8 mouse cellular contexts compared by ENCODE assay signal in the genomic region with DNA sequence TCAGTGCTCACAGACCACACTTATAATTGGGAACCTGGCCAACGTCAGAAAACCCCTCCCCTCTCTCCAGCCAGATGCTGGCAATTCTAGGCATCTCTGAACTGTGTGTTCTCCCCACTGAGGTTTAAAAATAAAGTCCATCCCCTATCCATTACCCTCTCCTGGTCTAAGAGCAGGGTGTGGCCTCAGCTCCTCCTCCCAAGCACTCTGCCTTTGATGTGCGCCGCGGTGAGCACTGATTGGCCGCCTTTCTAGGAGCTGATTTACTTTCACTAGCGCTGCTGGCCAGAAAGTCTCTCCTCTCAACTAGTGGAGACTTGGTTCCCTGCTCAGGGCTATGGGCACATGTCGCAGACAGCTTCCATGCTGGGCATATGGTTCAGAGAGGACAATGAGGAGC. TPM values are rescaled to one million over a fixed set of nuclear protein-coding genes. Genes with fewer than 3 reads are reported as not detected.
DNase-seq lines count a peak whose midpoint lies in the region; ATAC-seq and TF ChIP-seq lines count a peak whose summit lies in the region.

No protein-coding gene starts in this region.

- no peak overlapping the region for H3K27ac ChIP-seq in thymus, adult 2 months (ENCODE audit: control insufficient read depth, insufficient read depth, low read length)
- H3K27ac ChIP-seq in embryonic facial prominence, embryonic 14.5 days (replicated peaks; ENCODE audit: low read depth, low read length): no peak overlapping the region
- no peak overlapping the region for H3K27ac ChIP-seq in liver, embryonic 16.5 days (ENCODE audit: low read length)
- H3K27ac ChIP-seq in stomach, embryonic 15.5 days: no peak overlapping the region

- WGBS in thymus, adult 2 months: 48% methylated on average over 7 of the region's 7 CpGs
- WGBS in embryonic facial prominence, embryonic 14.5 days: 9% methylated on average over 7 of the region's 7 CpGs
- WGBS in liver, embryonic 16.5 days (ENCODE audit: insufficient replicate concordance): 30% methylated on average over 7 of the region's 7 CpGs
- 12% methylated on average over 7 of the region's 7 CpGs for WGBS in stomach, embryonic 15.5 days

- no peak overlapping the region for H3K4me3 ChIP-seq in thymus, adult 2 months (ENCODE audit: control insufficient read depth, insufficient read depth, low read length)
- no peak overlapping the region for H3K4me3 ChIP-seq in embryonic facial prominence, embryonic 14.5 days (ENCODE audit: low read depth, low read length)
- H3K4me3 ChIP-seq in liver, embryonic 16.5 days (ENCODE audit: low read depth, low read length): no peak overlapping the region
- H3K4me3 ChIP-seq in stomach, embryonic 15.5 days (replicated peaks): no peak overlapping the region

- no peak overlapping the region for H3K9ac ChIP-seq in embryonic facial prominence, embryonic 14.5 days (ENCODE audit: low read depth, low read length)
- H3K9ac ChIP-seq in liver, embryonic 16.5 days (ENCODE audit: low read depth, low read length): no peak overlapping the region
- no peak overlapping the region for H3K9ac ChIP-seq in stomach, embryonic 15.5 days

- H3K4me1 ChIP-seq in thymus, adult 2 months (replicated peaks; ENCODE audit: control insufficient read depth, insufficient read depth, low read length): peaks cover 84% of the 10 kb centered on the region
- H3K4me1 ChIP-seq in embryonic facial prominence, embryonic 14.5 days (ENCODE audit: control insufficient read depth, insufficient read depth, low read length): peaks cover 32% of the 10 kb centered on the region
- H3K4me1 ChIP-seq in liver, embryonic 16.5 days (ENCODE audit: control insufficient read depth, low read depth, low read length): peaks cover 58% of the 10 kb centered on the region
- peaks cover 37% of the 10 kb centered on the region for H3K4me1 ChIP-seq in stomach, embryonic 15.5 days

- peak; percentile 69 for DNase-seq in thymus, postnatal 4 days
- DNase-seq in thymus, adult 2 months: no peak
- peak; percentile 82 for DNase-seq in embryonic facial prominence, embryonic 14.5 days (ENCODE audit: low spot score)
- peak; percentile 68 for DNase-seq in induced T-regulatory cell, adult 2 months (ENCODE audit: low read depth)
- no peak for DNase-seq in spleen, adult 12 weeks (ENCODE audit: low spot score)
- DNase-seq in urinary bladder, postnatal 4 days (ENCODE audit: low spot score in 2 of 2): no peak

- H3K36me3 ChIP-seq in thymus, adult 2 months (ENCODE audit: control insufficient read depth, insufficient read depth, low read length): no peaks in the 10 kb centered on the region
- no peaks in the 10 kb centered on the region for H3K36me3 ChIP-seq in embryonic facial prominence, embryonic 14.5 days (ENCODE audit: control insufficient read depth, insufficient read depth, low read length)
- no peaks in the 10 kb centered on the region for H3K36me3 ChIP-seq in liver, embryonic 16.5 days (ENCODE audit: control insufficient read depth, insufficient read depth)
- no peaks in the 10 kb centered on the region for H3K36me3 ChIP-seq in stomach, embryonic 15.5 days

- TF ChIP-seq POLR2A in thymus, adult 2 months (IDR thresholded peaks at IDR 0.05; ENCODE audit: control insufficient read depth, extremely low read depth, insufficient read depth, low read length, poor library complexity): no peak

- no peak overlapping the region for H3K4me2 ChIP-seq in embryonic facial prominence, embryonic 14.5 days (ENCODE audit: low read depth, low read length)
- H3K4me2 ChIP-seq in liver, embryonic 16.5 days (ENCODE audit: low read depth, low read length): no peak overlapping the region
- H3K4me2 ChIP-seq in stomach, embryonic 15.5 days: no peak overlapping the region

- peak; percentile 42 for ATAC-seq in embryonic facial prominence, embryonic 14.5 days (ENCODE audit: low read depth)
- peak; percentile 19; the same call in 1 of the 2 replicates for ATAC-seq in liver, embryonic 16.5 days (ENCODE audit: low read depth)
- ATAC-seq in stomach, embryonic 15.5 days (ENCODE audit: insufficient read depth, low FRiP score, low read depth): peak; percentile 40; the same call in 1 of the 2 replicates

- TF ChIP-seq CTCF in thymus, adult 2 months (IDR thresholded peaks at IDR 0.05; ENCODE audit: borderline replicate concordance, control insufficient read depth, extremely low read depth, insufficient read depth, low read length, poor library complexity): no peak

- H3K27me3 ChIP-seq in thymus, adult 2 months (ENCODE audit: control insufficient read depth, insufficient read depth, low read length): no peaks in the 10 kb centered on the region
- no peaks in the 10 kb centered on the region for H3K27me3 ChIP-seq in embryonic facial prominence, embryonic 14.5 days (replicated peaks; ENCODE audit: control insufficient read depth, insufficient read depth, low read length)
- no peaks in the 10 kb centered on the region for H3K27me3 ChIP-seq in liver, embryonic 16.5 days (ENCODE audit: control insufficient read depth, insufficient read depth, low read depth, low read length)
- H3K27me3 ChIP-seq in stomach, embryonic 15.5 days (replicated peaks): no peaks in the 10 kb centered on the region

- H3K9me3 ChIP-seq in embryonic facial prominence, embryonic 14.5 days (ENCODE audit: control insufficient read depth, low read length): no peaks in the 10 kb centered on the region
- no peaks in the 10 kb centered on the region for H3K9me3 ChIP-seq in liver, embryonic 16.5 days (replicated peaks; ENCODE audit: control insufficient read depth, low read length)
- H3K9me3 ChIP-seq in stomach, embryonic 15.5 days: no peaks in the 10 kb centered on the region

RNA-seq across cellular contexts. Expression of a gene that starts 47.1 kb away (rescaled TPM):
- 132 and 143 TPM in 2 replicates for polyA plus RNA-seq in thymus, adult 2 months (2012; rRNA removed)
- 19.0 and 22.4 TPM in 2 replicates for polyA plus RNA-seq in embryonic facial prominence, embryonic 14.5 days (2014; fragmentation: Nextera tagmentation; extraction: Ambion mirVana)
- 4.2 and 4.7 TPM in 2 replicates for polyA plus RNA-seq in liver, embryonic 16.5 days (2015; fragmentation: Nextera tagmentation; extraction: Ambion mirVana)
- polyA plus RNA-seq in stomach, embryonic 15.5 days (2015; fragmentation: Nextera tagmentation; extraction: Ambion mirVana): 12.7 and 14.5 TPM in 2 replicates

Comparison
In these comparisons a context has a peak if more than half of its experiments do, and no peak if none do; other contexts are left out.
1. DNase-seq: peak in thymus, postnatal 4 days (single experiment), embryonic facial prominence, embryonic 14.5 days (single experiment) and induced T-regulatory cell, adult 2 months (single experiment); none in thymus, adult 2 months (single experiment), spleen, adult 12 weeks (single experiment) and urinary bladder, postnatal 4 days (0 of 2).
2. Peak in every context shown above with its lines, with median percentiles within 50 percentile points of each other: ATAC-seq.